In the genomic region with DNA sequence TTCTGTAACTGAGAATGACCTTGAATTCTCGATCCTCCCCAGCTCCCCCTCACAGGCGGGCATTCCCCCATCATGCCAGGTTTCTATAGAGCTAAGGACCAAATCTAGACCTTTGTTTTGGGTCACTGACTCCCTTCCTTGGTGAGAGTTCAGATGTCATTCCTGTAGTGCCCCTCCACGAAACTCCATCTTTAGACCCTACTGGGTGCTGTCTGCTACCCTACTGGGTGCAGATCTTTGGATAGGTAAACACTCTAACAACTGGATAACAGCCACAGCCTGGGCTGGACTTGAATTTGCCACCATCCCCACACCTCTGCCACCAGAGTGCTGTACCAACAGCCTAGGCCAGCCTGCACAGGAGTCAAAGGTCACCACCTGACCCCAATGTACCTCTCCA, we compare ENCODE assay signal across 16 mouse cellular contexts. TPM values are rescaled to one million over a fixed set of nuclear protein-coding genes. Genes with fewer than 3 reads are reported as not detected.
DNase-seq lines count a peak whose midpoint lies in the region; ATAC-seq and TF ChIP-seq lines count a peak whose summit lies in the region.
"Had no signal": no experiment of that assay in that cellular context is flagged by ENCODE, and none has a peak within 500 bp of the region (broad histone marks: within the 10 kb centered on the region; RNA-seq: fewer than 3 reads in every experiment).

No protein-coding gene starts in this region.

- peak overlapping the region; percentile 70; the same call in 1 of the 2 replicates for H3K27ac ChIP-seq in heart, postnatal 0 days (ENCODE audit: low read depth)
- peak overlapping the region; percentile 22 for H3K27ac ChIP-seq in ES-Bruce4 (ENCODE audit: insufficient read depth, low read length)
- peak overlapping the region; percentile 75; the same call in 1 of the 2 replicates for H3K27ac ChIP-seq in liver, postnatal 0 days (ENCODE audit: low read depth)
- H3K27ac ChIP-seq: forebrain, embryonic 12.5 days; limb, embryonic 15.5 days; stomach, postnatal 0 days had no signal

- H3K9me3 ChIP-seq in heart, postnatal 0 days (replicated peaks; ENCODE audit: control insufficient read depth, low read length) = no peaks in the 10 kb centered on the region
- H3K9me3 ChIP-seq in megakaryocyte, embryonic 14.5 days = no peaks in the 10 kb centered on the region
- H3K9me3 ChIP-seq in ES-Bruce4 (replicated peaks; ENCODE audit: control insufficient read depth, insufficient read depth, low read length, poor library complexity, severe bottlenecking) = no peaks in the 10 kb centered on the region
- H3K9me3 ChIP-seq in liver, postnatal 0 days (ENCODE audit: low read length) = no peaks in the 10 kb centered on the region
- H3K9me3 ChIP-seq: forebrain, embryonic 12.5 days; limb, embryonic 15.5 days had no signal

- no peaks in the 10 kb centered on the region for H3K27me3 ChIP-seq in heart, postnatal 0 days (ENCODE audit: control insufficient read depth, insufficient read depth, low read length)
- H3K27me3 ChIP-seq in megakaryocyte, embryonic 14.5 days (replicated peaks) = peaks cover 35% of the 10 kb centered on the region
- H3K27me3 ChIP-seq in ES-Bruce4 (ENCODE audit: control insufficient read depth, insufficient read depth, low read length, poor library complexity, severe bottlenecking) = no peaks in the 10 kb centered on the region
- no peaks in the 10 kb centered on the region for H3K27me3 ChIP-seq in liver, postnatal 0 days (ENCODE audit: insufficient read depth, low read length)
- H3K27me3 ChIP-seq: forebrain, embryonic 12.5 days; limb, embryonic 15.5 days had no signal

- no peak overlapping the region for H3K9ac ChIP-seq in heart, postnatal 0 days (replicated peaks; ENCODE audit: low read depth, low read length)
- H3K9ac ChIP-seq in ES-Bruce4 (ENCODE audit: low read depth, poor library complexity, severe bottlenecking) = no peak overlapping the region
- H3K9ac ChIP-seq in liver, postnatal 0 days (replicated peaks) = no peak overlapping the region
- H3K9ac ChIP-seq: forebrain, embryonic 12.5 days; limb, embryonic 15.5 days had no signal

- no peaks in the 10 kb centered on the region for H3K36me3 ChIP-seq in heart, postnatal 0 days (replicated peaks; ENCODE audit: control insufficient read depth, insufficient read depth, low read length)
- H3K36me3 ChIP-seq in megakaryocyte, embryonic 14.5 days (replicated peaks; ENCODE audit: low read length) = no peaks in the 10 kb centered on the region
- no peaks in the 10 kb centered on the region for H3K36me3 ChIP-seq in ES-Bruce4 (ENCODE audit: control insufficient read depth, insufficient read depth, low read length, poor library complexity, severe bottlenecking)
- H3K36me3 ChIP-seq in liver, postnatal 0 days (replicated peaks; ENCODE audit: insufficient read depth, low read length) = no peaks in the 10 kb centered on the region
- H3K36me3 ChIP-seq: forebrain, embryonic 12.5 days; limb, embryonic 15.5 days had no signal

- no peak for DNase-seq in heart, postnatal 0 days (ENCODE audit: low spot score)
- no peak for DNase-seq in heart, postnatal 14 days
- DNase-seq in liver, postnatal 0 days = no peak
- DNase-seq in layer of hippocampus, adult 18-20 months (ENCODE audit: low spot score in 2 of 2) = no peak
- no peak for DNase-seq in adrenal gland, adult 18-20 months (ENCODE audit: low spot score in 2 of 2)
- DNase-seq: cerebellum, adult 9-10 months; retina, postnatal 1 day had no signal

- ATAC-seq in heart, postnatal 0 days (ENCODE audit: insufficient read depth, low read depth) = no peak
- ATAC-seq in megakaryocyte, adult 5-6 weeks (ENCODE audit: poor library complexity, severe bottlenecking) = no peak
- peak; percentile 16; the same call in 1 of the 2 replicates for ATAC-seq in liver, postnatal 0 days

- intact Hi-C loops in heart, postnatal 14 days (cut with DNase I) = no loop called here

- WGBS in heart, postnatal 0 days = 56% methylated on average over 3 of the region's 3 CpGs
- 42% methylated on average over 3 of the region's 3 CpGs for WGBS in liver, postnatal 0 days (ENCODE audit: insufficient replicate concordance)

- no peak for TF ChIP-seq POLR2A in ES-Bruce4 (IDR thresholded peaks at IDR 0.05; ENCODE audit: insufficient read depth, low read length)

- H3K4me2 ChIP-seq in heart, postnatal 0 days (ENCODE audit: low read depth, low read length) = no peak overlapping the region
- H3K4me2 ChIP-seq in liver, postnatal 0 days (ENCODE audit: low read depth, low read length) = peak overlapping the region; percentile 40; the same call in 1 of the 2 replicates
- H3K4me2 ChIP-seq: forebrain, embryonic 12.5 days; limb, embryonic 15.5 days had no signal

- no peak for TF ChIP-seq CTCF in heart, postnatal 0 days (IDR thresholded peaks at IDR 0.05; ENCODE audit: low read depth)
- no peak for TF ChIP-seq CTCF in ES-Bruce4 (IDR thresholded peaks at IDR 0.05; ENCODE audit: low read depth, low read length)
- TF ChIP-seq CTCF in liver, postnatal 0 days (IDR thresholded peaks at IDR 0.05; ENCODE audit: low read depth) = no peak

- H3K4me1 ChIP-seq in heart, postnatal 0 days (ENCODE audit: control insufficient read depth, insufficient read depth) = peaks cover 28% of the 10 kb centered on the region; the same call in 1 of the 2 replicates
- peaks cover 60% of the 10 kb centered on the region for H3K4me1 ChIP-seq in megakaryocyte, embryonic 14.5 days
- H3K4me1 ChIP-seq in ES-Bruce4 (ENCODE audit: control insufficient read depth, insufficient read depth, low read length) = peaks cover 7% of the 10 kb centered on the region
- peaks cover 26% of the 10 kb centered on the region for H3K4me1 ChIP-seq in liver, postnatal 0 days (ENCODE audit: insufficient read depth)

- TF ChIP-seq EP300 in heart, postnatal 0 days (IDR thresholded peaks at IDR 0.05; ENCODE audit: low read depth) = no peak
- no peak for TF ChIP-seq EP300 in ES-Bruce4 (IDR thresholded peaks at IDR 0.05; ENCODE audit: insufficient read depth, low read depth, low read length)
- no peak for TF ChIP-seq EP300 in liver, postnatal 0 days (IDR thresholded peaks at IDR 0.05; ENCODE audit: low read depth)

- no peak overlapping the region for H3K4me3 ChIP-seq in heart, postnatal 0 days (ENCODE audit: low read depth, low read length)
- peak overlapping the region; percentile 57 for H3K4me3 ChIP-seq in megakaryocyte, embryonic 14.5 days (replicated peaks)
- H3K4me3 ChIP-seq in ES-Bruce4 (ENCODE audit: low read depth, low read length) = no peak overlapping the region
- no peak overlapping the region for H3K4me3 ChIP-seq in liver, postnatal 0 days (ENCODE audit: low read depth, low read length)
- H3K4me3 ChIP-seq: forebrain, embryonic 12.5 days; limb, embryonic 15.5 days had no signal

RNA-seq across cellular contexts. Expression of a gene that starts 26.6 kb away (rescaled TPM):
- total RNA-seq in heart, postnatal 0 days (2014; rRNA removed; ENCODE audit: low replicate concordance) = 0.76 and 2.6 TPM in 2 replicates
- 2.0 and 2.2 TPM in 2 replicates for polyA plus RNA-seq in heart, postnatal 0 days (2015; fragmentation: Nextera tagmentation; extraction: Ambion mirVana)
- total RNA-seq in heart, postnatal 14 days (2021) = 1 to 10 TPM; 3.6 to 5.4 TPM
- 1.3 and 1.7 TPM in 2 replicates for polyA plus RNA-seq in megakaryocyte, embryonic 14.5 days (2012; ENCODE audit: insufficient read depth, low replicate concordance)
- 23.9 and 24.2 TPM in 2 replicates for total RNA-seq in megakaryocyte, adult 5-6 weeks (2015)
- 14.3 and 16.7 TPM in 2 replicates for total RNA-seq in megakaryocyte, adult 5-6 weeks (2017)
- polyA plus RNA-seq in ES-Bruce4 (2011; ENCODE audit: insufficient read depth, insufficient read length, low read depth, missing spikeins) = 20.0 and 21.7 TPM in 2 replicates
- polyA plus RNA-seq in liver, postnatal 0 days (2015; fragmentation: Nextera tagmentation; extraction: Ambion mirVana) = 6.0 and 6.8 TPM in 2 replicates
- total RNA-seq in layer of hippocampus, adult 18-20 months (2021) = 1 to 10 TPM; 1.6 to 1.9 TPM
- total RNA-seq in adrenal gland, adult 18-20 months (2021) = 1 to 10 TPM; 4.6 to 6.9 TPM

RNA-seq across cellular contexts. Expression of a gene that starts 44.1 kb away (rescaled TPM):
- 0.12 and 2.3 TPM in 2 replicates for total RNA-seq in heart, postnatal 0 days (2014; rRNA removed; ENCODE audit: low replicate concordance)
- 0.68 and 0.95 TPM in 2 replicates for polyA plus RNA-seq in heart, postnatal 0 days (2015; fragmentation: Nextera tagmentation; extraction: Ambion mirVana)
- 10 to 100 TPM; 23.6 to 29.0 TPM for total RNA-seq in heart, postnatal 14 days (2021)
- polyA plus RNA-seq in megakaryocyte, embryonic 14.5 days (2012; ENCODE audit: insufficient read depth, low replicate concordance) = not detected in 2 replicates
- not detected in 2 replicates for total RNA-seq in megakaryocyte, adult 5-6 weeks (2015)
- not detected in 2 replicates for total RNA-seq in megakaryocyte, adult 5-6 weeks (2017)
- polyA plus RNA-seq in ES-Bruce4 (2011; ENCODE audit: insufficient read depth, insufficient read length, low read depth, missing spikeins) = 0.60 and 0.72 TPM in 2 replicates
- polyA plus RNA-seq in liver, postnatal 0 days (2015; fragmentation: Nextera tagmentation; extraction: Ambion mirVana) = 0.32 and 0.40 TPM in 2 replicates
- 1 to 10 TPM; 4.3 to 5.3 TPM for total RNA-seq in layer of hippocampus, adult 18-20 months (2021)
- 100 to 1,000 TPM; 114 to 144 TPM for total RNA-seq in adrenal gland, adult 18-20 months (2021)
- total RNA-seq: common myeloid progenitor, adult 5-6 weeks; megakaryocyte-erythroid progenitor cell, adult 5-6 weeks had no signal
- polyA plus RNA-seq: activated CD4-positive, CD25-positive, alpha-beta regulatory T cell, adult 4 months had no signal

RNA-seq across cellular contexts. Expression of a gene that starts 48.6 kb away (rescaled TPM):
- total RNA-seq in heart, postnatal 0 days (2014; rRNA removed; ENCODE audit: low replicate concordance) = 19.9 and 20.4 TPM in 2 replicates
- 4.6 and 6.5 TPM in 2 replicates for polyA plus RNA-seq in heart, postnatal 0 days (2015; fragmentation: Nextera tagmentation; extraction: Ambion mirVana)
- 10 to 100 TPM; 14.8 to 15.4 TPM for total RNA-seq in heart, postnatal 14 days (2021)
- 26.7 and 30.0 TPM in 2 replicates for polyA plus RNA-seq in megakaryocyte, embryonic 14.5 days (2012; ENCODE audit: insufficient read depth, low replicate concordance)
- 4.9 and 6.9 TPM in 2 replicates for total RNA-seq in megakaryocyte, adult 5-6 weeks (2015)
- 5.3 and 7.8 TPM in 2 replicates for total RNA-seq in megakaryocyte, adult 5-6 weeks (2017)
- polyA plus RNA-seq in ES-Bruce4 (2011; ENCODE audit: insufficient read depth, insufficient read length, low read depth, missing spikeins) = 11.0 and 11.1 TPM in 2 replicates
- polyA plus RNA-seq in liver, postnatal 0 days (2015; fragmentation: Nextera tagmentation; extraction: Ambion mirVana) = 154 TPM in 2 replicates
- total RNA-seq in layer of hippocampus, adult 18-20 months (2021) = 100 to 1,000 TPM; 250 to 270 TPM
- 10 to 100 TPM in 1 of 2 experiments, 1 to 10 TPM in 1; 8.5 to 10.5 TPM for total RNA-seq in adrenal gland, adult 18-20 months (2021)

Comparison
In these comparisons a context has a peak if more than half of its experiments do, and no peak if none do; other contexts are left out.
1. H3K27ac ChIP-seq: peak in every context shown above with its lines; median percentile 75 in liver, postnatal 0 days; 70 in heart, postnatal 0 days; 22 in ES-Bruce4.
2. RNA of a gene that starts 48.6 kb away (total RNA-seq): 250 to 270 TPM in layer of hippocampus, adult 18-20 months; 19.9 to 20.4 TPM in heart, postnatal 0 days, 14.8 to 15.4 TPM in heart, postnatal 14 days, 8.5 to 10.5 TPM in adrenal gland, adult 18-20 months and 4.9 to 7.8 TPM in megakaryocyte, adult 5-6 weeks; every median in the first group is over 10 times any median in the second.